8 mouse cellular contexts compared by ENCODE assay signal in genomic region chr3:89519894-89520293, GRCm38 (mm10). TPM values are rescaled to one million over a fixed set of nuclear protein-coding genes. Genes with fewer than 3 reads are reported as not detected.
DNase-seq lines count a peak whose midpoint lies in the region; ATAC-seq lines count a peak whose summit lies in the region.

TSS of gene Kcnn3 (plus strand) at chr3:89520164.

- H3K27me3 ChIP-seq in intestine, embryonic 14.5 days (replicated peaks; ENCODE audit: control insufficient read depth, insufficient read depth, low read length), result peaks cover 11% of the 10 kb centered on the region; the same call in 1 of the 2 replicates

- no peaks in the 10 kb centered on the region for H3K36me3 ChIP-seq in intestine, embryonic 14.5 days (ENCODE audit: control insufficient read depth, insufficient read depth, low read length)

- H3K9me3 ChIP-seq in intestine, embryonic 14.5 days (ENCODE audit: control insufficient read depth, low read length), result peaks cover 10% of the 10 kb centered on the region

- H3K27ac ChIP-seq in intestine, embryonic 14.5 days (ENCODE audit: low read depth), result no peak within 1 kb of the TSS; the same call in 1 of the 2 replicates

- peak within 1 kb of the TSS; percentile 38 for H3K9ac ChIP-seq in intestine, embryonic 14.5 days (ENCODE audit: low read length)

- ATAC-seq in intestine, embryonic 14.5 days (replicated peaks; ENCODE audit: low FRiP score, low TSS enrichment, low read depth), result peak; percentile 85
- no peak for ATAC-seq in activated CD4-positive, CD25-positive, alpha-beta regulatory T cell, adult 4 months

- 2% methylated on average over 15 of the region's 15 CpGs for WGBS in intestine, embryonic 14.5 days

- peaks cover 27% of the 10 kb centered on the region for H3K4me1 ChIP-seq in intestine, embryonic 14.5 days (replicated peaks; ENCODE audit: control insufficient read depth, insufficient read depth, low read length)

- H3K4me3 ChIP-seq in intestine, embryonic 14.5 days (ENCODE audit: low read depth, low read length), result peak within 1 kb of the TSS; percentile 48

- peak within 1 kb of the TSS; percentile 84 for H3K4me2 ChIP-seq in intestine, embryonic 14.5 days (ENCODE audit: low read length)

- peak; percentile 76 for DNase-seq in adrenal gland, postnatal 25 days
- peak; percentile 82 for DNase-seq in embryo, embryonic 11.5 days (ENCODE audit: low read depth, low spot score)
- DNase-seq in gastrocnemius, postnatal 4 days (ENCODE audit: low spot score in 2 of 2), result peak; percentile 68 to 85
- DNase-seq in intestine, embryonic 14.5 days (ENCODE audit: low spot score), result peak; percentile 87
- peak; percentile 85 for DNase-seq in left cerebral cortex, adult 8-10 months (ENCODE audit: low spot score in 2 of 2)
- DNase-seq in lung, postnatal 4 days, result peak; percentile 90
- peak; percentile 91 for DNase-seq in right cerebral cortex, adult 18-20 months

RNA-seq across cellular contexts. Expression of gene Kcnn3, which starts in this region (rescaled TPM):
- 4.1 and 5.5 TPM in 2 replicates for total RNA-seq in adrenal gland, postnatal 25 days (2021)
- 10 to 100 TPM; 13.6 to 16.5 TPM for total RNA-seq in gastrocnemius, postnatal 4 days (2021)
- polyA plus RNA-seq in intestine, embryonic 14.5 days (2014; fragmentation: Nextera tagmentation; extraction: Ambion mirVana), result 5.6 and 6.3 TPM in 2 replicates
- 10 to 100 TPM; 20.8 to 25.7 (median 23.3) TPM for total RNA-seq in left cerebral cortex, adult 8-10 months (2022)
- not detected for polyA plus RNA-seq in activated CD4-positive, CD25-positive, alpha-beta regulatory T cell, adult 4 months (2017; shearing (Covaris generic))
